Mouse (Mus musculus): ENCODE measurements at regions not wholly inside any gene's neighbourhood (a gene's known extent, or its start where the extent isn't known, plus 50 kb on each side); places are given as distances from the start of the nearest gene placed in this dataset.

GRCm38 (mm10) chr13:63986681-63987080, 102.3 kb downstream of the Hsd17b3 start:
- no peak for TF ChIP-seq MYC (IDR thresholded peaks at IDR 0.05; ENCODE audit: low read depth, low read length)
- no peak for TF ChIP-seq EP300 (IDR thresholded peaks at IDR 0.05; ENCODE audit: low read depth in 1 of 2, low read length in 2 of 2)
- no peak for TF ChIP-seq MAFK (IDR thresholded peaks at IDR 0.05; ENCODE audit: borderline replicate concordance, low read depth, low read length)
- no peak for TF ChIP-seq GABPA (IDR thresholded peaks at IDR 0.05; ENCODE audit: low read depth, low read length)
- no peak for TF ChIP-seq CTCF (IDR thresholded peaks at IDR 0.05 in 2 of 3, conservative IDR thresholded peaks at IDR 0.05 in 1 of 3; ENCODE audit: control insufficient read depth in 1 of 3, insufficient read depth in 1 of 3, low read depth in 2 of 3, low read length in 3 of 3, poor library complexity in 1 of 3, severe bottlenecking in 1 of 3)
- TF ChIP-seq POLR2A (IDR thresholded peaks at IDR 0.05; ENCODE audit: control insufficient read depth in 1 of 2, insufficient read depth in 1 of 2, low read depth in 1 of 2, low read length in 2 of 2, poor library complexity in 1 of 2) = no peak
- no peak for TF ChIP-seq HCFC1 (IDR thresholded peaks at IDR 0.05; ENCODE audit: low read depth, low read length)

Measured in MEL (cell line).